Mouse (Mus musculus): ENCODE measurements around the gene Thsd4.

The Thsd4 gene

DNA sequence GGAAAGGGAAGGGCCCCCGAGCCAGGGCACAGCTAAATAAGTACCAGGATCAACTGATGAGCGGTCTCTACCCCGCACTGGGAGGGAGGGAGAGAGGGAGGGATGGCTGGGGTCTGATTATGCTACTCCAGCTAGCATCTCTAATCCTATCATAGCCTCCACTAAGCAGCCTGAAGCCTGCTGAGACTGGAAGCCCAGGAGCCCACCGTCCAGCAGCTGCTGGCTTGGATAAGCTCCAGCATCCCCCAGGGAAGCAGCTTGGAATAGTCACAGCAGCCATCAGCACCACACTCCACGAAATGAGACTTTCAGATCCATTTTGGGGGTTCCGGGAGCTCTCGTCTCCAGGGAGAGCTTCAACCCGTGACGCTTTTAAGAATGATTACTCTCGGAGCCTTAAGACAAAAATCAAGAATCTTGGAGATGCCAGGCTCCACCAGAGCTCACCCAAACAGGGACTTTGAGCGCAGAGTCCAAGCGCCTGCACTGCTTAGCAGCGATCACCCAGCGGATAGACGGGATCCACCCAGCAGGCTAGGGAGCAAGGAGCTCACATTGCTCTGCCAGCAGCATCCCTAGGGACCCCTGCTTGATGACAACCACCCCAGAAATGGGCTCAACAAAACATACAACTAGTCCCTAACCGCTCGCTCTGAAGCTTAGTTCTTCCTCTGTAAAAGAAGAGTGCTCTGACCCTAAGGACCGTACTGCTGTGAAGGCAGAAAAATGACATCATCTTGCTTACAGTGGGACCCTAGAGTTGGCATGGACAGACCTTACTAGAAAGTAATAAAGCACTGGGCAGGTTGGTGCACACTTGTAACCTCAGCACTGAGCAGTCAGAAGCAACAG is 64.3 kb downstream of the Thsd4 start:
- no peak for DNase-seq (ENCODE audit: low read depth, low spot score)

DNA sequence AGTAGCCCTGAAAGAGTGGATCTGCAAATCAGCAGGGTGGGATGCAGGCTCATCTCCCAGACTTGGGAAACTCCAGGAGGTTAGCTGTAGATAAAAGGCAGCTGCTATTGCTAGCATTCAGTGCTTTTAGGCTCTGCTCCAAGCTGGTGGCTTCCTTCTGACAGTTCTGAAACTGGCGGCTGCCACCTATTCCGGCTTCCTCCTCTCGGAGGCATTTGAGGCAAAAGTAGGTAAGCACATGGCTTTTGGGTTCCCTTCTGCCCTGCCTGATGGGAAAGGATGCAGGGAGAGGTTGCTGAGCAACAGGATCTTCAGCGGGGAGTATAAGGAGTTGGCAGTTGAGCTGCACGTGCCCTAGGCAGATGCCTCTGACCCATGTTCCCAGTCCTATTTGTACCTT is 65.2 kb downstream of the Thsd4 start:
- DNase-seq (ENCODE audit: low read depth, low spot score) = no peak

DNA sequence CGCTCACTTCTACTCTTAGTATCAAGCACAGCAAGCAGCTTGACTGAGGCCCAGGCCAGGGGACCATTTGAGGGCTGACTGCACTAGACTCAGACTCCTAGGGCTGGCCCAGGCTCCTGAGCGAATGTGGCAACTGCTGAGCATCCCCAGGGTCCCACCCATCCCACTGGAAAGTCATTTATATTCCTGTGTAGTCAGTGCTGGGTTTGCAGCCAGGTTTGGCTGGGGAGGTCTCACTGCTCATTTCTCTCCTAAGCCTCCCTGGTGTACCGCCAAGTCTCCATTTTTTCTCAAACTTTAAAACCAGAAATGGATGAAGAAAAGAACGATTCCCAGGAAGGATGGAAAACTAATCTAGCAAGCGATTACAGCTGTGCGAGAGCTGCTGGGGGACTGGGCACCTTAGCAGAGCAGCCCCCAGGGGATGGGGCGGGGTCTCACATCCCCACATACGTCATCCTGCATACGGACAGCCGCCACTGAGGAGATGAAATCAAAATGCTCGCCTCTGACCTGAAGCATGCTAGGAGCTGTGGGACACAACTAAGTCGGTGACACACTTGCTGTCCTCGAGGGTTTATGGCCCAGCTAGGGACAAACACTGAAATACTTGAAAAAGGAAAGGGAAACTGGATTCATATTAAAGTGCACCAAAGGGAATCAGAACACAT is 67.3 kb downstream of the Thsd4 start:
- no peak for DNase-seq (ENCODE audit: low read depth, low spot score)

DNA sequence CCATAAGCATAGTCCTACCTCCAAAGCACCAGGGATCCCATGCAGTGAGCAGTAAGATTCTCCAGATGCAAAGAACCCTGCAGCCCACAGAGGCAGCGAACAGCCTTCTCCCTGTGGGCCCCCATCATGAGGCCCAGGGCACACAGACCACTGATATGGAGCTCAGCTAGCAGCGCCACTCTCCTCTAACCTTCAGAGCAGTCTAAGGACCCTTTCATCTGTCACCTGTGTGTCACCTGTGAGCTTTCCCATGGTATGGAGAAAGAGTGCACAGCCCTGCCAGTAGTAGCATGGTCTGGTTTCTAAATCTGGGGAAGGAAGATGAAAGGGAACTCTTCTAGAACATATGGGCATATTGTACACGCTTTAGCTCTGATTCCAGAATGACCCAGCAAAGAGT is 72.3 kb downstream of the Thsd4 start:
- DNase-seq (ENCODE audit: low read depth, low spot score) = no peak

DNA sequence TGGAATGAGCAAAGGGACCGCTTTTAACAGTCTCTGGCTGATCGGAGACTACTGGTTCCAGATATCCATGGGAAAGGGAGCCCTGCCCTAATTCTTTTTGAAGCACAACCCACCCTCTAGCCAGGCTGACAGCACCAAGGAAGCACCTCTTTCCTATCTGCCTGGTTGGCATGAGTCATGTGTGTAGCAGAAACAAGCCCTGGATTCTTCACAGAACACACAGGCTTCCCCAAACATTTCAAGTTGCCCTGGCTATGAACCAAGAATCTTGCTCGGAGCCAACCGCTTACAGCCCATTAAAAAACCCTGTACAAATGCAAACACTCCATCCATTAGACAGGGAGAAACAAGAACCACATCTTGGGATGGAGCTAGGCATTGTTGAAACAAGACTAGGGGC is 76.0 kb downstream of the Thsd4 start:
- peak; percentile 9 for DNase-seq (ENCODE audit: low read depth, low spot score)

DNA sequence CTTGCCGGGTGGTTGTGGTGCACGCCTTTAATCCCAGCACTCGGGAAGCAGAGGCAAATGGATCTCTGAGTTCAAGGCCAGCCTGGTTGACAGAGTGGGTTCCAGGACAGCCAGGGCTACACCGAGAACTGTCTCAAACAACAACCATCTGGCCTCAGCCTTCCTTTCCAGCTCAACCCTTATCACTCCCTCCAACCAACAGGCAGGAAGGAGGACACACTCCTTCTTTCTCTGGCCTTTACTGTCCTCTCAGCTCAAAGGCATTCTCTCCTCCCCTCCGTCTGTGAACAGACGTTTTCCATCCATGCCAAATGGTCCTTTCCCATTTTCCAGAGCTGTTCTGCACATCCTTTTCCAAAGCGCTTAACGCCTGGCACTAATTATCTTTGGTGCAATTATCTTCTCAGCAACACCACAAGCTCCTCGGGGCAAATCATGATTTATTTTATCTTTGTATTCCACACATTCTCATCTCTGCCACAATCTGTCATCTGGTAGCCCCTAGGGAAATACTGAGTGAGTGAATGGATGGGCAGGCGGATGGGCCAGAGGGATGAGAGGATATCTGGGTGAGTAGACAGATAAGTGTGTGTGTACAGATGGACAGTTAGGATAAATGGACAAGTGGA is 80.5 kb downstream of the Thsd4 start:
- DNase-seq (ENCODE audit: low read depth, low spot score) = no peak

DNA sequence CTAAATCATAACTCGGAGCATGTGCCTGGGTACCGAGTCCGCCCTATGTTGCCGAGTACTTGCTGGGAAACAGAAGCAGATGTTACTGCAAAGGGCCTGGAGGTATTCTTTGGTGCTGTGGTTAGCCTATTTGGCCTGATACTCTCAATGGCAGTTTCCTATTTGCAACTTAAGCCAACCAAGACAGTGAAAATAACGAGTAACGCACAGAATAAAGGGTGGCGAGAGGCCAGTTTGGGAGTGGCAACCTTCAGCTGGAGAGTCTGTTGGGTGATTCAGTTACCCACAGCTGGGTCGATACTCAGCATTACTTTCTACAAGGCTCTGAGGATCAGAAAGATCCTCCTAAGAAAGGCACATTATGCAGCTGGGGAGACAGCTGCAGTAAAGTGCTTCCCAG is 81.3 kb downstream of the Thsd4 start:
- DNase-seq (ENCODE audit: low read depth, low spot score) = peak; percentile 47

DNA sequence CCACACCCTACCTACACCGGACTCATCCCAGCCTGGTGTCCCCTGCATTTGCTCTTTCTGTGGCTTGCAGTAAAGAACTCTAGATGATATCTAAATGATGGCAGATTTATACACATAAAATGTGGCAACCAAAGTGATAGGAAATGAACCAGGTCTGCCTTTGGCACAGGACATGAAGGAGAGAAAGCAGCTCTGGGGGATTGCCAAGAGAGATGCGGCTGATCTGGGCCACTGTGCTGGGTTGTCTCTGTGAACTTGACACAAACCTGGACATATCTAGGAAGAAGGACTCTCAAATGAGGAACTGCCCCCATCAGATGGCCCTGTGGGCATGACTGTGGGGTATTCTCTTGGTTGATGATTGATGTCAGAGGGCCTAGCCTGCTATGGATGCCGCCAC is 85.6 kb downstream of the Thsd4 start:
- no peak for DNase-seq (ENCODE audit: low read depth, low spot score)

DNA sequence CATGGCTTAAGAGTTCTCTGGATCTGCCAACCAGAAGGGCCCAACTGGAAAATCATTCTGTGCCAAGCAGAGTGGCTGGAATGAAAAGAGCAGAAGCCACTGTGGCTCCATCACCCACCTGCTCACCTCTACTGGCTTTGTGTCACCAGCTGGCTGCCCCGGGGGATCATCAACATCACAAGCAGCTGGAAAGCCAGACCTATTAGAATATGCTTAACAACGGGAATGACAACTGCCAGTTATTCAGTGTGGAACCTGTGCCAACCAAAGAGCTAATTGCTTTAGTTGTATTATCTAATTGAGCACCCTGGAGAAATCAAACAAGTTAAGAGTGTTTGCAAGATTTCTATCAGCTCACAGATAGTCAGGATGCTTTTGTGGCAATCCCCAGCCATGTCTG is 87.8 kb downstream of the Thsd4 start:
- no peak for DNase-seq (ENCODE audit: low read depth, low spot score)

DNA sequence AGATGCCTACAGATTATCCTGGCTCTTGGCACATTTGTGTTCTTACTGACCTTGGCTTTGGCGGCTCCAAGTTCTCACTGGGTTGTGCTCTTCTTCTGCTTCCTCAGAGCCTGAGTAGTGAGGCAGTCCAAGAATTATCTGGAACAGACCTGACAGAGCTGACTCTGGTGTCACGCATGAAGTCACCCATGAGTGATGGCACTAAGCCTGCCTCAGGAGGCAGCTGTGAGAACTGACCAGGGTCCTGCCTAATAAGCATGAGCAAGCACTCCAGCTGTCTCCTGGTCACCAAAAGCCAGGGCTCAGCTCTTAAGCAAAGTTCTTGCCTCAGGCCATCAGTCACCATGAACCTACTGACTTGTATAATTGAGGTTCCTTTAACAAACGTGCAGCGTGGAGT is 89.9 kb downstream of the Thsd4 start:
- no peak for DNase-seq (ENCODE audit: low read depth, low spot score)

DNA sequence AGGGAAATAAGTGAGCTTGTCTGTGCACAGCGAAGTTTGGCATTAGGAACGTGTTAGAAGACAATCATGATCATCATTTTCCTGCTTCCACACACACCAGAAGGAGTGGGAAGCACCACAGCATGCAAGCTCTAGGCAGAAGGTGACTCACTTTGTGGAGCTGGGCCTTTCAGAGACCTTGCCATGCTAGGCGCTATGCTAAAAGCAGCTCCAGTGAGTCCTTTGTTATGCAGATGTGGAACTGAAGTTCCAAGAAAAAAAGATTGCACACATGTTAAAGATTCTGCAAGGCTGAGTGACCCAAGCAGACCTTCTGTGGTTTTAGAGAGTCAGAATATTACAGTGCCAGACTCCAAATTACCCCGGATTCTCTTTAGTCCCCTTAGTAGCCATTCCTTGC is 91.8 kb downstream of the Thsd4 start:
- peak; percentile 27 for DNase-seq (ENCODE audit: low read depth, low spot score)

DNA sequence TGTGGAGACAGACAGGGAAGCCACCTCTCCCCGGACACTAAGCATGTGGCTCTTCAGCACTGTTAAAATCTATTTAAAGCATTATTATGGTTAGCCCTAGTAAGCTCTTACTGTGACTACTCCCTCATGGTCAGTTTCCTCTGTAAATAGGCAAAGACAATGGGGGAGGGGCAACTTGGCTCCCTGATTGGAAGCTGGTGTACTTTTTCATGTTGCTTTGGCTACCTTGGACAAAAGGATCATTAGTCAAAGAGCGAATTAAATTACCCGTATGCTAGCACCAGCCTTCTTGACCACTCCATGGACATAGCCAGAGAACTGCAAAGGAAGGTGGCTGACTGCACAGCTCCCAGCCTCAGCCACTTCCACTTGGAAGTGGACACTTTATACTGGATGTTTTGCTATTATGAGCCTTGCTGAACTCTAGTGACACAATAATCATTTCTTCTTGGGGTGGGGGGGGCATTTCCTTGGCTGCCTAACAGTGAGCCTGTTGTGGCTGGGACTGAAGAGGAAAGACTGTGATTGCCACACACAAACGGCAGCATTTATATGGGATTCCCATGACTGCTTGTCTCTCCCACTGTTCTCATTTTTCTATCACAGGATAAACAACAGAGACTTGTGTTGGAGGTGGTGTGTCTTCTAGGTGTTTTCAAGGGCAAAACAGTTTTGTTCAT is 107.6 kb downstream of the Thsd4 start:
- no peak for DNase-seq (ENCODE audit: low read depth, low spot score)

DNA sequence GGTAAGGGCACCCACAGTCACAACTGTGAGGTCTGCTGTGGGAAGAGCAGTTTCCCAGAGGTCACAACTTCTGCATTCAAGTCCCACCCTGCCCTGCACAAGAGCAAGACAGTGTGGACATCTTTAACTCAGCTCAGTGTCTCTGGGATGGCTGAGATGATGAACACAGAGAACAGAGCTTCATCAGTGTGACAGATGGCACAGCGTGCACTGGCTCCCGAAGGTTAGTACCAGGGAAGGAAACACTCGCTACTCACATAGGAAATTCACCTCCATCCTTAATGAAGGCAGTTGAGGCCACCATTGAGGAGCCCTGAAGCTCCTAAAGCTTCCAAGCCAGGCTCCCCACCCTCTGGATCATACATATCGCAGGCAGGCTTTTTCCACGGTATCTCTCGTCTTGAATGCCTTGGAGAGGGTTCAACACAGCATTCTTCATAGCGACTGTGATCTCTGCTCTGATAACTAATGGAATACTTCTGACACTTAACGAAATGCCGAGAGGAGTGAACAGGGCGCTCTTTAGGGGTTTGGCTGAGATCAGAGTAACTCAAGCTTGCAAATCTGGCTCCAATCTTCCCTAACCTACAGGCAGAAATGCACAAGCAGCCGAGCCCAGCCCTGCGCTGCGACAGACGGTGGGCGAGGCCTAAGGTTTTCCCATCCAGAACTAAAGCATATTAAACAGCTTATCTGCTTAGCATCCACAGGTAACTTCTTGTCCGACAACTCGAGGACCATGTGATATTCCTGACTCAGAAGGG is 110.8 kb downstream of the Thsd4 start:
- no peak for DNase-seq (ENCODE audit: low read depth, low spot score)

DNA sequence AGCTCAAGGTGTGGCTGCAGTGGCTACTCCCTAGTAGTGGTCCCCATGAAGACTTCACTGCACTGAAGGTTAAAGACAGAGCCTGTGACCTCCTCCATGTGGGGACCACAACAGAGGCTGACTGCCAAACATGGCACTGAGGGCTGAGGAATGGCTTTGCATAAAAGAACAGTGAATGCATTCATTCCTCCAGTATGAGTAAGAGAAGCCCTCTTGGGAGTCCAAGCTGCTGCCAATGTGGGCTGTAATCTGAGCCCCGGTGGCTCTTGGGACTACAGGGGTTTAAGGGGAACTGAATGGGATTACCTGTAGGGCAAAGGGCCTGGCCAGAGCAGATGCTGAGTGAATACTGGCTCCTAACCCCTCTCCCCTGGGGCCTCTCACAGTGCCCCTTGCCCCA is 114.5 kb downstream of the Thsd4 start:
- DNase-seq (ENCODE audit: low read depth, low spot score) = peak; percentile 94

DNA sequence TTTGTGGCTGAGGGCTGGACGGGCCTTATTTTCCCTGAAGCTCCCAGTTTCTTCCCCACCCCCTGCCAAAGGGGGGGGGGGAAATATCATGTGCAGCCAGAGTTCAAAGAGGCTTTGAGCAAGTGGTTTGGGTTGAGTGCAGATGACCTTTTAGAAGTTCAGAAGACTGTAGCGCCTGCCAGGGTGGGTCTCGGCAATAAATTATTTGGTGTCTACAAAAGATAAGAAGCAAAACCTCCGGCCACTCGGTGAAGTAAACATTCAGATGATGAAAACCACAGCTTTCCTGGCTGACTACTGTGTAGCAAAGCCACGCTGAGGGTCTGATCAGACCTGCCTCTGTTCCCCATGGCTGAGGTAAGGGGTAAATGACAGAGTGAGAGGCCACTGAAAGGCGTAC is 116.1 kb downstream of the Thsd4 start:
- DNase-seq (ENCODE audit: low read depth, low spot score) = no peak

DNA sequence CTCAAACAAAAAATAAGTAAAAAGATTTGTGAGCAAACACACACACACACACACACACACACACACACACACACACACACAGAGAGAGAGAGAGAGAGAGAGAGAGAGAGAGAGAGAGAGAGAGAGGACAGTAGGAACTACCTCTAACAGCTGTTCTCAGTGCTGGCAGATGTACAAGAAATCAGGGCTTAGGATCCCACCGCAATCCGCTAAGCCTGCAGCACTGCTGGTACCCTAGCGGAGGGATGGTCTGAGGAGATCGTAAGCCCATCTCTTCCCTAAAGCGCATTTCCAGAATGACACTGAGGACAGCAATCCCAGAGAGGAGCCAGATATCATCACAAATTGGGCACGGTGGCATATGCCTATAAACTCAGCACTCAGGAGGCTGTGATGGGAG is 119.2 kb downstream of the Thsd4 start:
- no peak for DNase-seq (ENCODE audit: low read depth, low spot score)

DNA sequence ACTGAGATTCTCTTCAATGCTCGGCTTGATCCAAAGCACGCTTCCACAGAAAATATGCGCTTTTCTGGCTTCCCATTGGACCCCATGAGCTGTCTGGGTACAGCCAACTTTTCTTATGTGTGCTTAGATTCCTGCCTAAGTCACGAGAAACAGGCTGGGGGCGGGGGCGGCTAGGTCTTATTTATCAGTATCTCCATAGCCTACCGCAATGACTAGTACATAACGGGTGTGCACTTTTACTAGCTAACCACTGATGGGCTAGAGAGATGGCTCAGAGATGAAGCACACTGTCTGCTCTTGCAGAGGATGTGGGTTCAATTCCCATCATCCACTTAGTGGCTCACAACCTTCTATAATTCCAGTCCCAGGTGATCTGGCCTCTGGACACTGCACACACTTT is 121.8 kb downstream of the Thsd4 start:
- DNase-seq (ENCODE audit: low read depth, low spot score) = no peak

DNA sequence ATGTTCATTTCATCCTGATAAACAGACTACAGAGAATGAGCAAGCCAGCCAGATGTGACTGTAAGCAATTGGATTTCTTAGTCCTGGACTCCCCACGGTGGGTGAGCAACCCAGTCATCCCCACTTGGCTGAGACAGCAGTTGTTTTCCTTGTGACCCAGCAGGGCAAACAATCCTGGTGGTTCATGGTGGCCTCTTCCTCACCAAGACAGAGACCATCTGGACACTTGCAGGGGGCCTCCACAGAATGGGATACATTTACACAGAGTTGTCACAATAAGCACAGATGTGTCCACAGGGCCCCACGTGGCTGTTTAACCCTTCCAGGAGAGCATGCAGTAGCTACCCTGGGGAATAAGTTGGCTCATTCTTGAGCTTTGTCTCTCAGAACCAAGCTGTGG is 123.8 kb downstream of the Thsd4 start:
- no peak for DNase-seq (ENCODE audit: low read depth, low spot score)

DNA sequence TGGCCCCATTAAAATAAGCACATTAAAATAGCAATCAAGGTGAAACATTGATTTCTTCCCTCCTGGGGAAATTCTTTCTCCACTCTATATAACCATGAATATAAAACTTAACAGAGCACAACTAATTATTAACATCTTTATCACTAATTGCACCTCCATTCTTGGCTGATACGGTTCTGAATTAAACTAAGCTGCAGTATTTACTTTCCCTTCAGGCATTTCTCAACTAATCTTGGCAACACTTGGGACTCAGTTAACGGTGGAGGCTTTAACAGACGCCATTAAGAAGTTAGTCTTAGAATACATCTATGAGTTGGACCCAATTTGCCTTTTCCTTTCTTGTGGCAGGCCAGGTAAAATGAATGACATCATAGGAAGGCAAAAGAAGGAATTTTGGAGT is 125.8 kb downstream of the Thsd4 start:
- DNase-seq (ENCODE audit: low read depth, low spot score) = no peak

DNA sequence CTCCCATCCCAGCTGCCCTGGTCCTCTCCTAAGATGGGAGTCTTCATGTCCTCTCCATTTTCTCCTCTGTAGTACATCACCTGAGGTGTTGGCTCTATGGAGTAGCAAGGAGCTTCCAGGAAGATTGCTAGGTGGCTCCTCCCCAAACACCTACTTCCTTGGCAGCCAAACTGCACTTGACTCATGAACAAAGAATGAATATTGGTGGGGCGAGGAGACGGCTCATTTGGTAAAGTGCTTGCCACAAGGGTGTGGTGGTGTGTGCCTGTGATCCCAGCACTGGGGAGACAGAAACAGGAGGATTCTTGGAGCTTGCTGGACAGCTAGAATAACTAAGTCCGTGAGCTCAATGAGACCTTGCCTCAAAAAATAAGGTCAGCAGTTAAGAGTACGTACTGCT is 128.9 kb downstream of the Thsd4 start:
- peak; percentile 48 for DNase-seq (ENCODE audit: low read depth, low spot score)

DNA sequence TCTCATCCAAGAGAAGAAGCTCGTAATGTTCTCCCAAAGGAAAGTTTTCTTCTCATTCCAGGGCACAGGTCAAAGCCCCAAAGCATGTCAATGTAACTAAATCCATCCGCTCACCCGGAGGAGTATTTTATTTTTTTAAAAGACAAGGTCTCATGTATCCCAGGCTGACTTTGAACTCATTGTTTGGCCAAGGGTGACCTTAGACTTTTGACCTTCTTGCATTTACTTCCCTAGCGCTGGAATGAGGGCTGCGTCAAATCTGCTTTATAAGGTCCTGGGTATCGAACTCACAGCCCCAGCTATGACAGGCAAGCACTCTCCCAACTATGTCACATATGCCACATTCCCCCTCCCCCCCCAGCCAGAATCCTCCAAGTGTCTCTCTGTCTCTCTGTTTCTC is 137.1 kb downstream of the Thsd4 start:
- DNase-seq (ENCODE audit: low read depth, low spot score) = no peak

DNA sequence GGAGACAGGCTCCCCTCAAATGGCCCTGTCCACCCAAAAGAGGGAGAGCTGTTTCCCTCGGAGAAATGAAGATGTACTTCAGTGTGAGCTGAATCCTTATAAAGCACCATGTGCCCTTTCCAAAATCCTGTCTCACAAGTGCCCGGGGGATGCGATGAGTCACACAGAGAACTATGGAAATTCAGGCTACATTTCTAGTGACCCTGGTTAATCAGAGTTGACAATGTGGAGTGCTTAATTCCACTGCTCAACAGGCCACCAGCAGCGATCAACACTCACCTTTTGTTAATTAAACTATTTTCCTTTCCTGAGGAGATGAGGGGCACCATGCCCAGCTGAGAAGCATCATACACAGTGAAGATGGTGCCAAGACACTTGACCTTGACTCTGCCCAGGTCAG is 138.9 kb downstream of the Thsd4 start:
- DNase-seq (ENCODE audit: low read depth, low spot score) = peak; percentile 55
